Mouse (Mus musculus) heart, adult 9 months (tissue): Measurements from ENCODE around the gene Cdc42se2.

Experiments used
- DNase-seq, 2 experiments: peaks; one replicate each; pipeline ENCODE4 v3.0.0; 2022; ENCODE audit warnings: low spot score in 2 of 2

Gene Cdc42se2

GRCm38 (mm10) chr11:54793173-54793572, 5.7 kb upstream of the Cdc42se2 start:
- no peak for DNase-seq

- DNase-seq: no peak
Measured at GRCm38 (mm10) chr11:54791458-54791857, 4.0 kb upstream of the Cdc42se2 start.

- DNase-seq: peak; percentile 57 to 65
Measured at GRCm38 (mm10) chr11:54786858-54787487, 502 bp downstream of the Cdc42se2 start.

GRCm38 (mm10) chr11:54785566-54785965, 1.9 kb downstream of the Cdc42se2 start:
- no peak for DNase-seq

DNA sequence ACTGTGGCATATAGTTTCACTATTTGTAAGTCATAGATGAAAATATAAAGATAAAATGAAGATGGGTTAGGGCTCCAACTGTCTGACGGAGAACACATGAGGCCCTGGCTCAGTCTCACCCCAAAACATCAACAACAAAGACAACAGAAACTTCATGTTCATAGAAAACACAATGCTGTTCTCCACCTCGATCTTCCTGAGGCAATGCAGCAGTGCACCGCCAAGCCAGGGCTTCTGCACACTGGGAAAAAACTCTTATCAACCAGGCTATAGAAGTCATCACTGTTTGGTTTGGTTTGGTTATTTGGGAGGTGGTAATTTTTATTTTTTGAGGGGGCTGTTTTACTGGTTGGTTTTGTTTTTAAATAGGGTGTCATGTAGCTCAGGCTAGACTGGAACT, 3.0 kb downstream of the Cdc42se2 start:
- DNase-seq: no peak

- DNase-seq: no peak
Measured at GRCm38 (mm10) chr11:54782253-54782652, 5.2 kb downstream of the Cdc42se2 start.

- DNase-seq: no peak
Measured at GRCm38 (mm10) chr11:54779946-54780345, 7.5 kb downstream of the Cdc42se2 start.

DNA sequence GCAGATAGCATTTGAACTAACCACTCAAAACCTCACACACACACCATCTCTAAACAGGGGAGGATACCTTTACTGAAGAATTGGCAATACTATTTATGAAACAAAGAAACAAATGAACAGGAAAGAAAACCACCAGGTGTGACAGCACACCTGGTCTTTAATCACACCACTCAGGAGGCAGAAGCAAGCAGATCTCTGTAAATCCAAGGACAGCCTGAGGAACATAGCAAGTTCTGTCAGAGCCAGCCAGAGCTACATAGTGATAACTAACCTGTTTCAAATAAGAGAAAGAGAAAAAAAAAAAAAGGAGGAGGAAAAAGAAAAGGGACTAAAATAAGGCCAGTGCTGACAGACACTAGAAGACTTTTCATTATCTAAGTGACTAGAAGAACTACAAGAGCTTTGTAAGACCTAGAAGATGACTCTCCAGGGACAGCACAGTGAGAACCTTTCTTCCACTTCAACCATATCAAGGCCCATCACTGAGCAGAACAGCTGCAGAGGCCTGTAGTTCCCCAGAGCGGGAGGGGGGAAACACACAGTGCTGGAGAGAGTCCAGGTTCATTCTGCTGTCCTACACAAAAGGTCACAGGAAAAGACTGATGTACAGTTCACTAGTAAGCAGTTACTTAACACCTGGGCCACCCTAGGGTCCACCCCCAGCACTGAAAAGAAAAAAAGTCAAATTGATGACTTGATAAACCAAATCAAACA, 9.2 kb downstream of the Cdc42se2 start:
- peak; percentile 52 to 69 for DNase-seq

- DNase-seq: no peak
Measured at GRCm38 (mm10) chr11:54777387-54778130, 9.9 kb downstream of the Cdc42se2 start.

DNA sequence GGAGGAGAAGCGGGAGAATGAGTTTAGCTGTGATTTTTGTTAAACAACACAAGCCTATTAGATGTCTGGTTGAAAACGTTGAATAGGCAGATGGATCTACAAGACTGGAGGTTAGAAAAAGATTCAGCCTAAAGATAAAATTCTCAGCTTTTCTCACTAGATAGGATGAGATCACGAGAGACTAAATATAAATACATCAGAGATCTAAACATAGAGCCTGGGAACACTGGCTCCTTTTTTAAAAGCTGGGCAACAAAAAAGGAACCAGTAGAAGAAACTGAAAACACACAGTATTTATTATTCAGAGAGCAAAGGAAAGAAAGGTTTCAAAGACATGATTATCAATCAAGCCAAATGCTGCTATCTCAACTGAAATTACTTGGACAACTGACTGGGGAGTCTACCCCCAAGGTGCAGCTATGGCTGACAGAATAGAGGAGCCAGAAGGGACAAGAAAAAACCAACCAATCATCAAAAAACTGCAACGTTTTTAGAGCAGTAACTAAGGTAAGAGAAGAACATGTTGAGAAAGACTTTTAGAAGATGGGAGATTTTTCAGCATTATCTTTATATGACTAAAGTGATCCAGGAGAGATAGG, 10.6 kb downstream of the Cdc42se2 start:
- no peak for DNase-seq

- no peak for DNase-seq
Measured at GRCm38 (mm10) chr11:54776367-54776701, 11.1 kb downstream of the Cdc42se2 start.

DNA sequence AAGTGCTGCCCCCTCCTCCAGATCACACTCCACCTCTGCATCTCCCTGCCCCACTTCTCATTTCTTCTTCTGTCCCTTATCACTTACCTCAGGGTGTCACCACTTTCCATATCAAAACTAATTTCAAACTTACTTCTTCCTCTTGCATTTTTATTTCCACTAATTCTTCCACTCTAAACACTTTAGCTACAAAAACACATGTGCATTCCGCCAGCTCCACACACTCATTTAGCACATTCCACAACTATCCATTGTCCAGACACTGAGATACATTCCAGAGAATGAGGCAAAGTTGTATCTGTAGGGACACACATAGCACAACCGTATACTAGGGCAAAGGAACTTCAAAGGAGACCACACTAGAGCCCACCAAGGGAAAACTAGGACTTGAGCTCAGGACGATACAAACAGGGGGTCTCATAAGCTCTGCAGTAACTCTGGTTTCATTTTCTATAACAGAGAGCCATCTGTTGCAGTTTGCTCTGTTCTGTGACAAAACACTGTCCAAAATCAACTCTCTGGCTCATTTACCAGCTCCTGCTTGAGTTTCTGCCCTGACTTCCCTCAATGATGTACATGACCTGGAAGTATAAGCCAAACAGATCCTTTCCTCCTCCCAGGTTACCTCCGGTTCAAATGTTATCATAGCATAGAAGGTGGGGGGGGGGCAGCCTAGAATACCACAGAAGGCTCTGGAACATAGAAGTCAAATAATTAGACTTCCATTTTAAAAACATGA, 11.7 kb downstream of the Cdc42se2 start:
- peak in 1 of 2 experiments; percentile 30 for DNase-seq

- DNase-seq: peak in 1 of 2 experiments; percentile 28
Measured at GRCm38 (mm10) chr11:54774282-54775078, 13.0 kb downstream of the Cdc42se2 start.

DNA sequence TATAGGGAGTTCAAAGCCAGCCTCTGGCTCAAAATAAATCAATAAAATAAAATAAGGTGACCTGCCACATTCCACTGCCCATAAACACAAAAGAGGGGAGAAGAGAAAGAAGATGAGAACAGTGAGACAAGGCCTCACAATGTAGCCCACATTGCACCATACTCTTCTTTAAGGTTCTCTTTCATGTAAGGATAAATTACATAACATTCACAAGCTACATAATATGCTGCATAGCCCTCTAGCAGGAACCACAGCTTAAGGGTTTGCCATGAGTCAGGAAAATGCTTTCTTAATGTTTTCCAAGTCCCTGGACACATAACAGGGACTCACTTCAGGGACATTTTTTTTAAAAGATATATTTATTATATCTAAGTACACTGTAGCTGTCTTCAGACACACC, 15.9 kb downstream of the Cdc42se2 start:
- no peak for DNase-seq

DNA sequence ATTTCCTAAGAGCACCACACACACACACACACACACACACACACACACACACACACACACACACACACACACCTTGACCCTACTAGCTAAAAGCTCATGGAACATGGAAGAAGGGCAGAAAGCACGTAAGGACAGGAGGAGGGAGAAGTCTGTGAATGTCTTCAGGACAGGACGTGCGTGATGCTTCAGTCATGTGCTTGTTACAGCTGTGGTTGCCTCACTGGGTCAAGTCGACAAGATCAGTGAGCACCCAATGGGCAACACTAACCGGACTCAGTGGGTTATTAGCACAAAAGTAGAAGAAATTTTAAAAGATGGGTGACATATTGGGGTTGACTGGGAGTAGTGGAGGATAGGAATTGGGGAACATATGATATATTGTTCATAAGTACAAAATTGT, 17.6 kb downstream of the Cdc42se2 start:
- DNase-seq: no peak

- no peak for DNase-seq
Measured at GRCm38 (mm10) chr11:54768116-54768690, 19.3 kb downstream of the Cdc42se2 start.

DNA sequence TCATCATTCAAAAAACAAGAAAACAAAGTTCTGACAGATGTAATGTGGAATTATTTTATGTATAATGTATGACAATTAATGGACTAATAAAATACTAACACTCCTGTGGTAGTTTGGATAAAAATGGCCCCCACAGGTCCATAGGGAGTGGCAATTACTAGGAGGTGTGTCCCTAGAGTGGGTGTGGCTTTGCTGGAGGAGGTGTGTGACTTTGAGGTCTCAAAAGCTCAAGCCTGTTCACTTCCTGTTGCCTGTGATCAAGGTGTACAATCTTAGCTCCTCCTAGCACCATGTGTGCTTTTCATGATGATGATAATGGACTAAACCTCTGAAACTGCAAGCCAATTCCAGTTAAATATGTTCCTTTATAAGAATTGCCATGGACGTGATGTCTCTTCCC, 22.7 kb downstream of the Cdc42se2 start:
- no peak for DNase-seq

GRCm38 (mm10) chr11:54764026-54764425, 23.4 kb downstream of the Cdc42se2 start:
- DNase-seq: no peak

GRCm38 (mm10) chr11:54762735-54763134, 24.7 kb downstream of the Cdc42se2 start:
- DNase-seq: no peak

DNA sequence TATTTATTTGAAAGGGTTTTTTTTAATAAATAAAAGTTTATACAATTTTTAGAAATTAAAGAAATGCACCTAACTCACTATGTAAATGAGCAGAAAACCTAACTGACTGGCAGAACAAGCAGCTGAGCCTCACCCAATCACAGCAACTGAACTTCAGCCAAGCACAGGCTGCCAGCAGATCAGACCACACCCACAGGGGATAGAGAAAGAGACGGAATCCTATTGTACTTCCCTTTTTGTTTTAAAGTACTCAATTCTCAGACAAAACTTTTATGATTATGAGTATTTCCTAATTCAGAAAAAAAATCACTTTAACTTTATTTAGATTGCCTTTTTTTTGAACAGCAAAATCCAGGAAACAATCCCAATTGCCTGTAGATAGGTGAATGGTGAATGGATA, 29.5 kb downstream of the Cdc42se2 start:
- DNase-seq: peak; percentile 46 to 48
